Mouse (Mus musculus): ENCODE measurements around the gene Ash1l. TPM values are rescaled to one million over a fixed set of nuclear protein-coding genes. Genes with fewer than 3 reads are reported as not detected.
"Not testable (repeated sequence)": the region's sequence is repeated elsewhere in the genome, so short reads cannot be mapped to it uniquely, and the experiment has no call there.

Ash1l gene
- total RNA-seq, 1 experiment = 11.2 TPM

GRCm38 (mm10) chr3:89001536-89001935, 51.1 kb downstream of the Ash1l start:
- Histone ChIP-seq H3K9ac (ENCODE audit: insufficient read depth, low read depth, low read length, poor library complexity, severe bottlenecking) (no peak overlapping the region), H3K4me3 (ENCODE audit: insufficient read depth in 1 of 2, low read depth in 1 of 2, low read length in 2 of 2, poor library complexity in 1 of 2, severe bottlenecking in 1 of 2) (no peak overlapping the region), H3K9me3 (ENCODE audit: control insufficient read depth, insufficient read depth, low read depth, low read length) (no peaks in the 10 kb centered on the region), H3K4me1 (ENCODE audit: control insufficient read depth in 2 of 2, insufficient read depth in 2 of 2, low read length in 2 of 2, poor library complexity in 1 of 2) (no peaks in the 10 kb centered on the region), H3K36me3 (ENCODE audit: control insufficient read depth, insufficient read depth, low read length, poor library complexity, severe bottlenecking) (peaks cover 3% of the 10 kb centered on the region), H3K27ac (ENCODE audit: insufficient read depth, low read depth, low read length, poor library complexity, severe bottlenecking) (no peak overlapping the region)
- TF ChIP-seq ZC3H11A (IDR thresholded peaks at IDR 0.05; ENCODE audit: borderline replicate concordance, low read depth, low read length) (no peak), MAFK (IDR thresholded peaks at IDR 0.05; ENCODE audit: insufficient read depth, low read depth, low read length) (no peak), ZNF384 (IDR thresholded peaks at IDR 0.05; ENCODE audit: low read depth, low read length) (no peak), HCFC1 (IDR thresholded peaks at IDR 0.05; ENCODE audit: borderline replicate concordance, insufficient read depth, low read length) (no peak), CHD2 (IDR thresholded peaks at IDR 0.05; ENCODE audit: low read depth, low read length) (no peak)
- in situ Hi-C loops (cut with MboI; ENCODE audit: low sequenced_read_pairs in 2 of 2, unreplicated experiment in 2 of 2) = no loop called here
- DNase-seq (ENCODE audit: low read depth, low spot score) = no peak

GRCm38 (mm10) chr3:89030896-89031295, 80.5 kb downstream of the Ash1l start:
- H3K4me1 ChIP-seq (ENCODE audit: control insufficient read depth in 2 of 2, insufficient read depth in 2 of 2, low read length in 2 of 2, poor library complexity in 1 of 2); H3K9ac ChIP-seq (ENCODE audit: insufficient read depth, low read depth, low read length, poor library complexity, severe bottlenecking); H3K27ac ChIP-seq (ENCODE audit: insufficient read depth, low read depth, low read length, poor library complexity, severe bottlenecking); H3K4me3 ChIP-seq (ENCODE audit: insufficient read depth in 1 of 2, low read depth in 1 of 2, low read length in 2 of 2, poor library complexity in 1 of 2, severe bottlenecking in 1 of 2); in situ Hi-C loops (cut with MboI; ENCODE audit: low sequenced_read_pairs in 2 of 2, unreplicated experiment in 2 of 2); H3K36me3 ChIP-seq (ENCODE audit: control insufficient read depth, insufficient read depth, low read length, poor library complexity, severe bottlenecking); H3K9me3 ChIP-seq (ENCODE audit: control insufficient read depth, insufficient read depth, low read depth, low read length); DNase-seq (ENCODE audit: low read depth, low spot score): not testable (repeated sequence)

- TF ChIP-seq ZC3H11A (IDR thresholded peaks at IDR 0.05; ENCODE audit: borderline replicate concordance, low read depth, low read length) (no peak), ZNF384 (IDR thresholded peaks at IDR 0.05; ENCODE audit: low read depth, low read length) (no peak), MAFK (IDR thresholded peaks at IDR 0.05; ENCODE audit: insufficient read depth, low read depth, low read length) (no peak), CHD2 (IDR thresholded peaks at IDR 0.05; ENCODE audit: low read depth, low read length) (no peak), HCFC1 (IDR thresholded peaks at IDR 0.05; ENCODE audit: borderline replicate concordance, insufficient read depth, low read length) (no peak)
- in situ Hi-C loops (cut with MboI; ENCODE audit: low sequenced_read_pairs in 2 of 2, unreplicated experiment in 2 of 2) = no loop called here
- H3K4me3 ChIP-seq (ENCODE audit: insufficient read depth in 1 of 2, low read depth in 1 of 2, low read length in 2 of 2, poor library complexity in 1 of 2, severe bottlenecking in 1 of 2) = no peak overlapping the region
- peaks cover 14% of the 10 kb centered on the region for H3K36me3 ChIP-seq (ENCODE audit: control insufficient read depth, insufficient read depth, low read length, poor library complexity, severe bottlenecking)
- no peak for DNase-seq (ENCODE audit: low read depth, low spot score)
- no peak overlapping the region for H3K9ac ChIP-seq (ENCODE audit: insufficient read depth, low read depth, low read length, poor library complexity, severe bottlenecking)
- no peaks in the 10 kb centered on the region for H3K4me1 ChIP-seq (ENCODE audit: control insufficient read depth in 2 of 2, insufficient read depth in 2 of 2, low read length in 2 of 2, poor library complexity in 1 of 2)
- no peak overlapping the region for H3K27ac ChIP-seq (ENCODE audit: insufficient read depth, low read depth, low read length, poor library complexity, severe bottlenecking)
- H3K9me3 ChIP-seq (ENCODE audit: control insufficient read depth, insufficient read depth, low read depth, low read length) = no peaks in the 10 kb centered on the region
Observed at GRCm38 (mm10) chr3:89043359-89043758, 92.9 kb downstream of the Ash1l start.

GRCm38 (mm10) chr3:89058361-89058760, 107.9 kb downstream of the Ash1l start:
- no peak overlapping the region for H3K4me3 ChIP-seq (ENCODE audit: insufficient read depth in 1 of 2, low read depth in 1 of 2, low read length in 2 of 2, poor library complexity in 1 of 2, severe bottlenecking in 1 of 2)
- no peak overlapping the region for H3K9ac ChIP-seq (ENCODE audit: insufficient read depth, low read depth, low read length, poor library complexity, severe bottlenecking)
- in situ Hi-C loops (cut with MboI; ENCODE audit: low sequenced_read_pairs in 2 of 2, unreplicated experiment in 2 of 2) = no loop called here
- H3K27ac ChIP-seq (ENCODE audit: insufficient read depth, low read depth, low read length, poor library complexity, severe bottlenecking) = no peak overlapping the region
- H3K4me1 ChIP-seq (ENCODE audit: control insufficient read depth in 2 of 2, insufficient read depth in 2 of 2, low read length in 2 of 2, poor library complexity in 1 of 2) = no peaks in the 10 kb centered on the region
- H3K9me3 ChIP-seq (ENCODE audit: control insufficient read depth, insufficient read depth, low read depth, low read length) = no peaks in the 10 kb centered on the region
- H3K36me3 ChIP-seq (ENCODE audit: control insufficient read depth, insufficient read depth, low read length, poor library complexity, severe bottlenecking) = peaks cover 17% of the 10 kb centered on the region
- TF ChIP-seq CHD2 (IDR thresholded peaks at IDR 0.05; ENCODE audit: low read depth, low read length) (no peak), MAFK (IDR thresholded peaks at IDR 0.05; ENCODE audit: insufficient read depth, low read depth, low read length) (no peak), HCFC1 (IDR thresholded peaks at IDR 0.05; ENCODE audit: borderline replicate concordance, insufficient read depth, low read length) (no peak), ZNF384 (IDR thresholded peaks at IDR 0.05; ENCODE audit: low read depth, low read length) (no peak), ZC3H11A (IDR thresholded peaks at IDR 0.05; ENCODE audit: borderline replicate concordance, low read depth, low read length) (no peak)
- DNase-seq (ENCODE audit: low read depth, low spot score) = no peak

- no peak overlapping the region for H3K9ac ChIP-seq (ENCODE audit: insufficient read depth, low read depth, low read length, poor library complexity, severe bottlenecking)
- no peak overlapping the region for H3K27ac ChIP-seq (ENCODE audit: insufficient read depth, low read depth, low read length, poor library complexity, severe bottlenecking)
- H3K9me3 ChIP-seq (ENCODE audit: control insufficient read depth, insufficient read depth, low read depth, low read length) = no peaks in the 10 kb centered on the region
- H3K4me1 ChIP-seq (ENCODE audit: control insufficient read depth in 2 of 2, insufficient read depth in 2 of 2, low read length in 2 of 2, poor library complexity in 1 of 2) = no peaks in the 10 kb centered on the region
- in situ Hi-C loops (cut with MboI; ENCODE audit: low sequenced_read_pairs in 2 of 2, unreplicated experiment in 2 of 2) = no loop called here
- TF ChIP-seq CHD2 (IDR thresholded peaks at IDR 0.05; ENCODE audit: low read depth, low read length) (no peak), HCFC1 (IDR thresholded peaks at IDR 0.05; ENCODE audit: borderline replicate concordance, insufficient read depth, low read length) (no peak), MAFK (IDR thresholded peaks at IDR 0.05; ENCODE audit: insufficient read depth, low read depth, low read length) (no peak), ZC3H11A (IDR thresholded peaks at IDR 0.05; ENCODE audit: borderline replicate concordance, low read depth, low read length) (no peak), ZNF384 (IDR thresholded peaks at IDR 0.05; ENCODE audit: low read depth, low read length) (no peak)
- H3K36me3 ChIP-seq (ENCODE audit: control insufficient read depth, insufficient read depth, low read length, poor library complexity, severe bottlenecking) = peaks cover 20% of the 10 kb centered on the region
- DNase-seq (ENCODE audit: low read depth, low spot score) = peak; percentile 40
- H3K4me3 ChIP-seq (ENCODE audit: insufficient read depth in 1 of 2, low read depth in 1 of 2, low read length in 2 of 2, poor library complexity in 1 of 2, severe bottlenecking in 1 of 2) = no peak overlapping the region
Observed at GRCm38 (mm10) chr3:89058783-89059182, 108.4 kb downstream of the Ash1l start.

All from ES-E14 (cell line).